Mouse (Mus musculus) right cerebral cortex, postnatal 4 days (tissue): ENCODE results near the gene Gabrg1.

Experiments
- DNase-seq: peaks from one replicate; pipeline ENCODE4 v3.0.0-alpha.2; 2022

The Gabrg1 gene

GRCm38 (mm10) chr5:70842192-70843095 lies at the start of gene Gabrg1:
Gene Gabrg1, minus strand, starts transcription at chr5:70842617.
- DNase-seq, result peak; percentile 47

GRCm38 (mm10) chr5:70884026-70884425 lies 41.6 kb upstream of the Gabrg1 start:
- DNase-seq, result no peak

DNA sequence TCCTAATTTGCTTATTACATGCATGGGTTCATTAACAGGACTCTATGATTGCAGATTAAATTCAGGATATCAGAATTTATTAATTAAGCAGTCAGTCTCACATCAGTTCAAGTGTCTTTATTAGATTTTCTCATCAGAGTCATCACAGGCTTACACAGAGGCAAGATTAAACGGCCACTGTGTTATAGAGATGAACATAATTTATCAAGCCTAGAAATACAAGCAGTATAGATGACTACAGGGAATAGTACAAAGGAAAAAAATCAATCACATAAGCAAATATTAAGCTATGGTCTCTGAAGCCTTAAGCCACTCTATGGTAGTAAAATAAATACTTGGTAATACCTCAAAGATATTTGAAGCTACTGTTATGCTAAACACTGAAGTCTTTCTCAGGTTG lies 27.7 kb upstream of the Gabrg1 start:
- DNase-seq, result no peak

DNA sequence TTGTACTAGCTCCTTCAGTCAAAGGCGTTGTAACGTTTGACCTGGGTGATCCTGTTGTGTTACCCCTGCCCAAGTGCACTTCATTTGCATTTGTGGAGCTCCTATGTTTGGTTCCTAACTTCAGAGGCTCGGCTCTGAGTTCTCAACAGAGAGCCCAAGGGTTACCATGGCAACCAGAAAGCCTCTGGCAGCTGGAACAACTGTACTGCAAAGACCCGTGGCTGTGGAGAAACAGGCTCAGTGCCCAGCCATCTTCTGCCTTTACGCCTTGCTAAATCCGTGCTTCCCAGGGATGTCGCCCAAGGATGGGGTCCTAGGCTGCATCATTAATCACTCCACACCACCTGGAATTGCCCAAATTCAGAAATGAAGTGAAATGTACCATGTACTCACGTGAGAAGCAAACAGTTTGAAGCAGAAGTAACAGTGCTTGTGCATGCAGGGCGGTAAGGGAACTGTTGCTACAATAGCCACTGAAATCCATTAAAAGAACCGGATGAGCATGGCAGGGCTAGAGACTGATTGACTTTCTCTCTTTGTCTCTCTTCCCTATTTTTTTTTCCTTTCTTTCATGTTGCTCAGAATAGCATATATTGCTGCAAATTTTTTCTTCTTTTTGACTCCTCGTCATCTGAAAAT lies 798 bp upstream of the Gabrg1 start:
- DNase-seq, result peak; percentile 63

DNA sequence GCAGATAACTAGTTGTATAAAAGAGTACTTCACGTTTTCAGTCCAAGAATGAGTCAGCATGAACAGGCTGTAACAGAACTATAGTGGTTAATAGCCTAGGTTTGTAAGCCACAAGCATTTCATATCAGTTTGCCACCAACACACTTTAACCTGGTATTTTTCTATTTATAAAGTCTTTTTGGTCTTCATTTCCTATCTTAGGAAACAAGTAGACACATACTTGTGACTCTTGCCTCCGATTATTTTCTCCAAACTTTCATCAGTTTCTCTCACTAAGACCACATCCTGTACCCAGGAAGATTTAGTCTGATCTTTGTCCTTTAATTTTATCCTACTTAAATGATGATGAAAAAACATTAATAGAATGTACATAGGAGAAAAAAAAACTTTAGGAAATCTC lies 23.7 kb downstream of the Gabrg1 start:
- no peak for DNase-seq

DNA sequence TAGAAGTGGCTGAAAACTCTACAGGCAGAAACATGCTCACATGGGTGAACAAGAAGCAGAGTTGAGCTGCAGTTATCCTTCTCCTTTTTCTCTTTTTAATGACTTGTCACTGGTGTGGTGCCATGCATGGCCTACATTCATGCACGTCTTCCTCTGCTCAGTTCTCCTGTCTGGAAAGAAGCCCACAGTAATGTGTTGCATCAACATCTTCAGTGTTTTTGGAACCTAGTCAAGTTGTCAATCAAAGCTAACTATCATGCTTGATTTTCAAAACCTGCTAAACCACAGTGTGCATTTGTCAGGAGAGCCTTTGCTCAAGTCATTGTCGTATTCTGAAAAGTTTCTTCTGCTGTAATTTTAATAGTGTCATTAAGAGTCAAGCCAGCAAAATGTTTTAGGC lies 106.3 kb downstream of the Gabrg1 start:
- DNase-seq, result no peak

- no peak for DNase-seq
These were observed 138.1 kb downstream of the Gabrg1 start for GRCm38 (mm10) chr5:70704361-70704760.
